Mouse (Mus musculus) embryonic facial prominence, embryonic 13.5 days (tissue): ENCODE results near the gene N4bp1. TPM values are rescaled to one million over a fixed set of nuclear protein-coding genes. Genes with fewer than 3 reads are reported as not detected.

Experiments used
- ATAC-seq: fragments of 200-750 bp; cut with Nextera tagmentation; 2 replicates; pipeline ENCODE4 v1.8.0; 2017; ENCODE audit warnings: low read depth; ENCODE audit not compliant: insufficient number of reproducible peaks, insufficient read depth, low FRiP score, low TSS enrichment
- H3K27ac ChIP-seq: fragments of 300-500 bp; sonication (generic); 2 replicates; pipeline ENCODE4 v1.5.1; 2015; ENCODE audit warnings: moderate library complexity, mild to moderate bottlenecking, inconsistent platforms
- H3K27me3 ChIP-seq: fragments of 300-500 bp; sonication (generic); 2 replicates; pipeline ENCODE4 v1.6.1; 2015; ENCODE audit warnings: mild to moderate bottlenecking, inconsistent platforms
- H3K36me3 ChIP-seq: fragments of 300-500 bp; sonication (generic); 2 replicates; pipeline ENCODE4 v1.6.1; 2015; ENCODE audit warnings: mild to moderate bottlenecking, inconsistent platforms
- H3K4me1 ChIP-seq: fragments of 300-500 bp; sonication (generic); 2 replicates; pipeline ENCODE4 v1.6.1; 2015; ENCODE audit warnings: inconsistent platforms
- H3K4me2 ChIP-seq: fragments of 300-500 bp; sonication (generic); 2 replicates; pipeline ENCODE4 v1.6.1; 2015; ENCODE audit warnings: moderate library complexity, mild to moderate bottlenecking, inconsistent platforms
- H3K4me3 ChIP-seq: fragments of 300-500 bp; sonication (generic); 2 replicates; pipeline ENCODE4 v1.5.1; 2015; ENCODE audit warnings: mild to moderate bottlenecking, inconsistent platforms
- H3K9ac ChIP-seq: fragments of 300-500 bp; sonication (generic); 2 replicates; pipeline ENCODE4 v1.6.1; 2015; ENCODE audit warnings: mild to moderate bottlenecking, inconsistent platforms
- H3K9me3 ChIP-seq: fragments of 300-500 bp; sonication (generic); 2 replicates; pipeline ENCODE4 v1.6.1; 2016; ENCODE audit warnings: inconsistent platforms
- WGBS: fragments of 180-500 bp; shearing (Covaris S2); methylation state at CpG from one replicate; pipeline ENCODE4 v1.1.7; 2015; ENCODE audit warnings: mixed read lengths; 5-methylcytosine and 5-hydroxymethylcytosine counted together
- polyA plus RNA-seq: library from polyadenylated mRNA; unstranded; fragments of >200 nt; fragmentation: Nextera tagmentation; extraction: Ambion mirVana; gene quantifications from 2 replicates; pipeline ENCODE4 v1.2.1, GENCODE M21; 2015

The N4bp1 gene
- polyA plus RNA-seq, 1 experiment from 2014 or later, result 12.6 TPM

DNA sequence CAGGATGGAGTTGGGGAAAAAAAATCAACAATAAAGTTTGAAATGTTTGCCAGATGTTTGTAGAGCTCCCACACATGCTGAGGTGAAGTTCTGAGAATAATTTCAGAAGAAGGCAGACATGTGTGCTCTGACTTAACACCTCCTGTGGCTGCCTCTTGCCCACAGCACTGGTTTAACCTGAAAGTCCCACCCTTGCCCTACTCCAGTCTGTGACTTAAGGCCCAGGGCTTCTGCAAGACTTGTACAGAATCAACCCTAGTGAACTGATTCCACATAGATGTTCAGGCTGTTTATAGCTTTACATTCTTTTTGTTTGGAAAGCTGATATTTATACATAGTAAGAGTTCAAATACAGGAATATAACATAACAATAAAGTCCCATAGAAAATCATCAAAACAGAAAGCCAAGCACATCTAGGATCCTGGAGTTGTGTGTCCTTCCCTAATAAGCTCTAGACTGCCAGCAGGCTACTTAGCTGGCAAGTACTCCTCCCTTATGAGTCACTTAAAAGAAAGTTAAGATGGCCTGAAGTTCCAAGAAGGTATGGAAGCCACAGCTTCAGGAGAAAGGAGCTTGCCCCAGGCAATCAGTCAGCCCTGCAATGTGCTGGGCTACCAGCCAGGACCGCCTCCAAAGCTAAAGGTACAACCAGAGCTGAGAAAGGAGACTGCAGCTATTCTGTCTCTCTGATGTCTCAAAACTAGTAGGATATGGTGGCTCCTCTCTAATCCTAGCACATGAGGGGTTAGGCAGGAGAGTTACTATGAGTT lies 114.9 kb downstream of the N4bp1 start:
- H3K9ac ChIP-seq, result no peak overlapping the region
- H3K36me3 ChIP-seq, result no peaks in the 10 kb centered on the region
- no peak overlapping the region for H3K4me3 ChIP-seq
- H3K27me3 ChIP-seq, result no peaks in the 10 kb centered on the region
- H3K27ac ChIP-seq, result no peak overlapping the region
- ATAC-seq, result no peak
- H3K4me1 ChIP-seq, result peaks cover 4% of the 10 kb centered on the region; the same call in 1 of the 2 replicates
- H3K9me3 ChIP-seq, result no peaks in the 10 kb centered on the region
- 45% methylated on average over 1 of the region's 1 CpGs for WGBS
- no peak overlapping the region for H3K4me2 ChIP-seq

DNA sequence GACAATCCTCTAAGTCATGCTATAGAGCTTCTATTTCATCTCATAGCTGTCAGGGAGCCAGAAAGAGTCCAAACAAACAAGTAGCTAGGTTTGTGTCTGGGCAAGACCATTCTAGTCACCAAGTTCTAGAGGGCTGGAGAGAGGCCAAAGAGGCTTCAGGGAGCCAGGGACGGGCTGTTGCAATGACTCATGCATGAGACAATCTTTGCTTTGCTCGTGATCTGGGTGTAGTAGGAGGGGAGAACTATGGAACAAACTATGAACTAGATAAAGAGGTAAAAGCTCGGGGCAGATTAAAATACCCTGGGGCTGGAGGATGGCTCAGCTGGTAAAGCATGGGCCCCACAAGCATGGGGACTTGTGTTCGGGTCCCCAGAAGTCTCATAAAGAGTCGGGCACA lies 116.6 kb downstream of the N4bp1 start:
- Histone ChIP-seq H3K9me3 (no peaks in the 10 kb centered on the region), H3K36me3 (no peaks in the 10 kb centered on the region), H3K27ac (no peak overlapping the region), H3K4me2 (no peak overlapping the region), H3K27me3 (no peaks in the 10 kb centered on the region), H3K4me3 (no peak overlapping the region), H3K4me1 (peaks cover 4% of the 10 kb centered on the region; the same call in 1 of the 2 replicates), H3K9ac (no peak overlapping the region)
- no peak for ATAC-seq
- 72% methylated on average over 5 of the region's 5 CpGs for WGBS

DNA sequence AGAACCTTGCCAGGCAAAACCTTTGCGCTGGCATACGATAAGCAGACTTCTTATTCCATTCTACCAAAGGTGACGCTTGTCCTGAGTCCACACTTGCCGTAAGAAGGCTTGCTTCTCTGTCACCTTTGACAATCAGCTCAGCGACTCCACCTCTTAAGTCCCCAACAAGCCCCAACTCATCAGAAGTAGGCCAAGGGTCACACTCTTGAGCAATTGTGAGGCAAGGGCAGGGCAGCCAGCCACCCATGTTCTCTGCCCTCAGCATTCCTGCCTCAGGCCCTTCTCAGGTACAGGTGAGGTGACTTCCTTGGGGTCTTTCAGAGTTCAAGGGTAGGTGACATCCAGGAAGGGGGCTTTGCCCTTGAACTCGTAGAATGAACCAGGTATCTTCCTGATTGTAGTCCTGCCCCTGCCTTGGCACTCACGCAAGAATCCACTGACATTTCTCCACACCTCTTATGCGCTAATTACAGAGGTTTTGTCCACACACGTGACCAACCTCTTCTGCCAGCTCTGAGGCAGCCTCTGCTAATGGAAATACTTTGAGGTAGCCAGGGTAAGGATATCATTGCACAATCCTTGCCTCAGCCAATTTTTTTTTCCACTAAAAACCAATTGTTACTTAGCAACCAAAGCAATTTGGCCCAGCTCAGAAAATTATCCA lies 118.4 kb downstream of the N4bp1 start:
- H3K4me3 ChIP-seq, result no peak overlapping the region
- no peaks in the 10 kb centered on the region for H3K36me3 ChIP-seq
- peaks cover 4% of the 10 kb centered on the region; the same call in 1 of the 2 replicates for H3K4me1 ChIP-seq
- no peak overlapping the region for H3K4me2 ChIP-seq
- no peak overlapping the region for H3K9ac ChIP-seq
- ATAC-seq, result no peak
- H3K9me3 ChIP-seq, result no peaks in the 10 kb centered on the region
- whole genome bisulfite sequencing, result 81% methylated on average over 9 of the region's 9 CpGs
- H3K27ac ChIP-seq, result no peak overlapping the region
- no peaks in the 10 kb centered on the region for H3K27me3 ChIP-seq

DNA sequence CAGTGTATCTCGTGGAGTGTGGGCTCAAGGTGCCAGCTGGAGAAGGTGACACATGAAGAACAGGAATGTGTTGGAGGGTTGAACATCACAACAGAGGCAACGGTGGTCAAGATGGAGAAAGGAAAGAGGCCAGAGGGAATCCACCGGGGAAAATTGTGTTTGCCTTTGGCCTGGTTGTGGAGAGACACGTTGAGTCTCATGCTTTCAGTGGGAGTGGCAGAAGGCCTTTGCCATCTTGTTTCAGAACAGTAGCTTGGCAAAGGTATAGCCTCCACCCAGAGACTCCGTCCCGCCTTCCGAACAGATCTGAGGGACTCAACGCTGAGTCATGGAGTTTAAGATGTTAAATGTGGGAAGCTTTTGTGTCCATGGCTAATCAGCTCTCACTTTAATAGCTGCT lies 119.4 kb downstream of the N4bp1 start:
- 90% methylated on average over 8 of the region's 8 CpGs for WGBS
- no peak overlapping the region for H3K9ac ChIP-seq
- ATAC-seq, result no peak
- H3K27ac ChIP-seq, result no peak overlapping the region
- H3K36me3 ChIP-seq, result no peaks in the 10 kb centered on the region
- no peaks in the 10 kb centered on the region for H3K9me3 ChIP-seq
- no peaks in the 10 kb centered on the region for H3K27me3 ChIP-seq
- H3K4me3 ChIP-seq, result no peak overlapping the region
- H3K4me1 ChIP-seq, result peaks cover 4% of the 10 kb centered on the region; the same call in 1 of the 2 replicates
- no peak overlapping the region for H3K4me2 ChIP-seq

DNA sequence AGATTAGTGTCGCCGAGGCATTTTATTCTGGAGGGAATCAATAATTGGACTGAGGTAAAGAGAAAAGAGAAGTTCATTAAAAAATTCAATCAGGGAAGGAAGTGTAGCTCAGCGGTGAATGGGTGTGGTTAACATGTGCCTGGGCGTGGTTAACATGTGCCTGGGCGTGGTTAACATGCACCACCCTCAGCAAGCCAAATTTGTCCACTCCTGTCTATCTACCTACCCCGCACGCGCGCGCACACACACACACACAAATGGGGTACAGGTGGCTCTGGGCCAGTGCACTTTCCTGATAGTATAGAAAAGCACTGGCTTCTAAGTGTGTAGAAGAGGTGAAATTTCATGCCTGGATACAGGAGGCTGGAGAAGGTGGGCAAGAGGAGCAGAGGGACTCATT lies 119.9 kb downstream of the N4bp1 start:
- Histone ChIP-seq H3K4me3 (no peak overlapping the region), H3K9ac (no peak overlapping the region), H3K27me3 (no peaks in the 10 kb centered on the region), H3K4me1 (peaks cover under 1% of the 10 kb centered on the region; the same call in 1 of the 2 replicates), H3K27ac (no peak overlapping the region), H3K4me2 (no peak overlapping the region), H3K9me3 (no peaks in the 10 kb centered on the region), H3K36me3 (no peaks in the 10 kb centered on the region)
- ATAC-seq, result no peak
- WGBS, result 90% methylated on average over 10 of the region's 10 CpGs

DNA sequence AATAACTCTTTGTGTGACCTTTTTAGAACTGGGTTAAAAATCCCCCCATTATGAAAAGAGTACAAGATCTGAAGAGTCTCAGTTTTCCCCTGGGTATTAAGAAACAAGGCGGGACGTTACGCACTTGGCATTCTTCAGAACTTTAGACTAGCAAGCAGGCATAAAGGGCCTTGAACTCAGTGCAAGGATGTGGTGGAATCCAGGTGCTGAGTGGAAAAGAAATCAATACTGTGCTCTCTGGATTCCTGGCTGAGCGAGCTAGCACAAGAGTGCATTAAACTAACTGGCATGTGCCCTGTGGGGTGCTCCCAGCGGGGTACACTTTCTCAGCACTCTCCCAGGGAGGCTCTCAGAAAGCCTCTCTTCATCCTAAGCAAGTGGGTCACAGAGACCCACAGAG lies 122.3 kb downstream of the N4bp1 start:
- Histone ChIP-seq H3K9me3 (no peaks in the 10 kb centered on the region), H3K36me3 (no peaks in the 10 kb centered on the region), H3K4me3 (no peak overlapping the region), H3K4me1 (no peaks in the 10 kb centered on the region), H3K27me3 (no peaks in the 10 kb centered on the region), H3K9ac (no peak overlapping the region), H3K27ac (no peak overlapping the region), H3K4me2 (no peak overlapping the region)
- no peak for ATAC-seq
- WGBS, result 46% methylated on average over 5 of the region's 5 CpGs

DNA sequence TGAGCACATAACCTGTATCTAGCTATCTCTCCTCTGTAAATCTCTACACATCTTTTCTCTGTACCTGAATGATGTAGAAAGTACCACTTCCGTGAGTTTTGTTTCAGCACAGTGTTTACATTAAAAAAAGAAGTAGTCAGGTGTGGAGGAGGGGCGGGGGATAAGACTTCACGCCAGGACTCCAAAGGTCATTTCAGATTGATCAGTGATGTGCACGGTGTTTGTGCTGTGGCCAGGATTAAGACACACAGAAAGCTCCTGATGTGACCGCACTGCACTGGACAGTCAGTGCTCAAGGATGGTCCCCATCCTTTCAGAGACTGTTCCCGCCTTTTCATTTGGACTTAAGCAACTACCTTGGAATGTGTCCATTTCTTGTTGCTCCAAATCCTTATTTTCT lies 124.3 kb downstream of the N4bp1 start:
- Histone ChIP-seq H3K4me1 (no peaks in the 10 kb centered on the region), H3K4me2 (no peak overlapping the region), H3K9ac (no peak overlapping the region), H3K9me3 (no peaks in the 10 kb centered on the region), H3K27me3 (0 out of 2 replicates have a peak, but pooled peaks cover 4% of the 10 kb centered on the region), H3K36me3 (no peaks in the 10 kb centered on the region), H3K4me3 (no peak overlapping the region), H3K27ac (no peak overlapping the region)
- WGBS, result 74% methylated on average over 6 of the region's 6 CpGs
- no peak for ATAC-seq

DNA sequence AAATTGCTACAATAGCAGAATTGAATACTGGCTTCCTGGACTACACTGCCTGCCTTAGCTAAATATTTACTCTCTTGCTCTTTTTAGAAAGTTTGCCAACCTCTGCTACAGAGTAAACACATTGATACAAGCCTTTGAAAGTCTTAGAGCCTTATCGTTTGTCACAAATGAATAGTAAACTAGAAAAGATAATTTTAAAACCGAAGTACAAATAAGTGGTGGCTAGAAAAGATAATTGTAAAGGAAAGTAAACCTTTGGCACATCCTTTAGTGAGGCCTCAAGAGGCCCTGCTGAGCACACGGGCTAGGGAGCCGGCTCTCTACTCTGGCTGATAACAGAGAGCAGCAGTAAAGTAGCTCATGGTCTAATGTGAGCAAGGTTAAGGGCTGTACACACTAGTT lies 126.0 kb downstream of the N4bp1 start:
- Histone ChIP-seq H3K4me1 (no peaks in the 10 kb centered on the region), H3K27me3 (0 out of 2 replicates have a peak, but pooled peaks cover 4% of the 10 kb centered on the region), H3K9me3 (no peaks in the 10 kb centered on the region), H3K4me2 (no peak overlapping the region), H3K27ac (no peak overlapping the region), H3K4me3 (no peak overlapping the region), H3K9ac (no peak overlapping the region), H3K36me3 (no peaks in the 10 kb centered on the region)
- ATAC-seq, result no peak
- 69% methylated on average over 4 of the region's 4 CpGs for WGBS

DNA sequence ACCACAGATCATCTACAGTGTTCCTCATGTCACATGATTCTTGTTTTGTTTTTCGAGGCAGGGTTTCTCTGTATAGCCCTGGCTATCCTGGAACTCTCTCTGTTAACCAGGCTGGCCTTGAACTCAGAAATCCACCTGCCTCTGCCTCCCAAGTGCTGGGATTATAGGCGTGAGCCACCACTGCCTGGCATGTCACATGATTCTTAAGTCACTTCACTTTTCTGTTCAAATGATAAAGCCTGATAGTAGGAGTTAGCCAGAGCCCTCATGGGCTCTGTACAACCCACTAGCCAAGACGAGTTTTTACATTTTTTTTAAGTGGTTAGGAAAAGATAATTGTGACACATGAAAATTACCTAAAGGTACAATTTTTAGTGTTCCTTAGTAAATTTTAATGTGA lies 126.4 kb downstream of the N4bp1 start:
- H3K27me3 ChIP-seq, result 0 out of 2 replicates have a peak, but pooled peaks cover 4% of the 10 kb centered on the region
- H3K27ac ChIP-seq, result no peak overlapping the region
- H3K4me1 ChIP-seq, result no peaks in the 10 kb centered on the region
- H3K36me3 ChIP-seq, result no peaks in the 10 kb centered on the region
- no peak overlapping the region for H3K4me2 ChIP-seq
- H3K9ac ChIP-seq, result no peak overlapping the region
- H3K4me3 ChIP-seq, result no peak overlapping the region
- WGBS, result 76% methylated on average over 3 of the region's 3 CpGs
- ATAC-seq, result no peak
- H3K9me3 ChIP-seq, result no peaks in the 10 kb centered on the region

Other genes starting within 250 kb of the N4bp1 start
- gene Gm10638, start 139.6 kb downstream of the N4bp1 start, polyA plus RNA-seq, result 4.8 and 6.1 TPM in 2 replicates
- 58.1 and 59.0 TPM in 2 replicates for gene Siah1a, start 139.3 kb downstream of the N4bp1 start, polyA plus RNA-seq